Comparison of ENCODE assay signal across 11 mouse cellular contexts in the genomic region with DNA sequence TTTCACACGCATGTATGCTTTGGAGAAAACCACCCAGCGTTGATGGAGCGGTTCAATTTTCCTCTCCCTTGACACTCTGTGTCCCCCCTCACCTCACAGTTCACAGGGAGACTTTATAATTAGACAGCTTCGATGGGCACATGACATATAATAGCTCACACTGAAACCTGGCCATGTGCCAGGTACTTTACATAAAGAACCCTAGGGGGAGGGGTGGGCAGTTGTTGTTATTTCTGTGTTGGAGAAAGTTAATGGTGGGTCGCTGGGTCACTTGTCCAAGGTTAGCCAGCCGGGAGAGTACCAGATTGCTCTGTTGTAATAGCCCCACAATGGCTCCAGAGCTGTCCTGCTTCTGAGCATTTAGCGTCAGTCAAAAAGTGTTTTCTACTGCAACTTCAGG.
DNase-seq lines count a peak whose midpoint lies in the region; ATAC-seq and TF ChIP-seq lines count a peak whose summit lies in the region.
"Had no signal": no experiment of that assay in that cellular context is flagged by ENCODE, and none has a peak within 500 bp of the region (broad histone marks: within the 10 kb centered on the region; RNA-seq: fewer than 3 reads in every experiment).

No protein-coding gene starts in this region.

- H3K4me1 ChIP-seq in heart, embryonic 15.5 days (replicated peaks) = peaks cover 8% of the 10 kb centered on the region
- H3K4me1 ChIP-seq in heart, embryonic 11.5 days (ENCODE audit: control insufficient read depth, insufficient read depth, low read length) = no peaks in the 10 kb centered on the region
- no peaks in the 10 kb centered on the region for H3K4me1 ChIP-seq in embryonic facial prominence, embryonic 14.5 days (ENCODE audit: control insufficient read depth, insufficient read depth, low read length)
- 0 out of 2 replicates have a peak, but pooled peaks cover 4% of the 10 kb centered on the region for H3K4me1 ChIP-seq in kidney, embryonic 14.5 days (ENCODE audit: control insufficient read depth, insufficient read depth, low read length)
- H3K4me1 ChIP-seq: liver, embryonic 13.5 days; midbrain, embryonic 10.5 days; stomach, embryonic 15.5 days had no signal

- H3K4me3 ChIP-seq in heart, embryonic 15.5 days = no peak overlapping the region
- no peak overlapping the region for H3K4me3 ChIP-seq in heart, embryonic 11.5 days (ENCODE audit: low read depth, low read length)
- no peak overlapping the region for H3K4me3 ChIP-seq in embryonic facial prominence, embryonic 14.5 days (ENCODE audit: low read depth, low read length)
- H3K4me3 ChIP-seq in kidney, embryonic 14.5 days (ENCODE audit: low read length) = no peak overlapping the region
- no peak overlapping the region for H3K4me3 ChIP-seq in left cerebral cortex, adult 2 months
- H3K4me3 ChIP-seq: liver, embryonic 13.5 days; midbrain, embryonic 10.5 days; stomach, embryonic 15.5 days had no signal

- H3K36me3 ChIP-seq in heart, embryonic 15.5 days = no peaks in the 10 kb centered on the region
- H3K36me3 ChIP-seq in heart, embryonic 11.5 days (ENCODE audit: control insufficient read depth, insufficient read depth, low read length) = no peaks in the 10 kb centered on the region
- no peaks in the 10 kb centered on the region for H3K36me3 ChIP-seq in embryonic facial prominence, embryonic 14.5 days (ENCODE audit: control insufficient read depth, insufficient read depth, low read length)
- H3K36me3 ChIP-seq in kidney, embryonic 14.5 days (ENCODE audit: control insufficient read depth, insufficient read depth, low read length) = no peaks in the 10 kb centered on the region
- H3K36me3 ChIP-seq: liver, embryonic 13.5 days; midbrain, embryonic 10.5 days; stomach, embryonic 15.5 days had no signal

- H3K4me2 ChIP-seq in heart, embryonic 15.5 days = no peak overlapping the region
- H3K4me2 ChIP-seq in heart, embryonic 11.5 days = no peak overlapping the region
- no peak overlapping the region for H3K4me2 ChIP-seq in embryonic facial prominence, embryonic 14.5 days (ENCODE audit: low read depth, low read length)
- no peak overlapping the region for H3K4me2 ChIP-seq in kidney, embryonic 14.5 days (replicated peaks; ENCODE audit: low read depth, low read length)
- H3K4me2 ChIP-seq: liver, embryonic 13.5 days; stomach, embryonic 15.5 days had no signal

- H3K27me3 ChIP-seq in heart, embryonic 15.5 days = no peaks in the 10 kb centered on the region
- H3K27me3 ChIP-seq in heart, embryonic 11.5 days (ENCODE audit: control insufficient read depth, insufficient read depth, low read length) = no peaks in the 10 kb centered on the region
- no peaks in the 10 kb centered on the region for H3K27me3 ChIP-seq in embryonic facial prominence, embryonic 14.5 days (replicated peaks; ENCODE audit: control insufficient read depth, insufficient read depth, low read length)
- no peaks in the 10 kb centered on the region for H3K27me3 ChIP-seq in kidney, embryonic 14.5 days (ENCODE audit: control insufficient read depth, insufficient read depth, low read length)
- H3K27me3 ChIP-seq: liver, embryonic 13.5 days; stomach, embryonic 15.5 days had no signal

- TF ChIP-seq CTCF in left cerebral cortex, adult 2 months (IDR thresholded peaks at IDR 0.05) = no peak

- H3K9ac ChIP-seq in heart, embryonic 15.5 days = no peak overlapping the region
- H3K9ac ChIP-seq in heart, embryonic 11.5 days (ENCODE audit: low read depth, low read length) = no peak overlapping the region
- no peak overlapping the region for H3K9ac ChIP-seq in embryonic facial prominence, embryonic 14.5 days (ENCODE audit: low read depth, low read length)
- H3K9ac ChIP-seq in kidney, embryonic 14.5 days (ENCODE audit: low read depth, low read length) = no peak overlapping the region
- H3K9ac ChIP-seq: liver, embryonic 13.5 days; stomach, embryonic 15.5 days had no signal

- peak; percentile 34 for DNase-seq in NIH3T3 (ENCODE audit: low read depth)
- peak; percentile 48 for DNase-seq in embryonic facial prominence, embryonic 14.5 days (ENCODE audit: low spot score)
- DNase-seq in left cerebral cortex, adult 2 months (ENCODE audit: extremely low spot score in 1 of 2, low spot score in 2 of 2) = no peak
- DNase-seq: gastrocnemius, postnatal 10 days; liver, embryonic 13.5 days had no signal

- intact Hi-C loops in left cerebral cortex, adult 2 months (cut with DNase I) = no loop called here

- H3K9me3 ChIP-seq in heart, embryonic 15.5 days (replicated peaks) = no peaks in the 10 kb centered on the region
- peaks cover 2% of the 10 kb centered on the region; the same call in 1 of the 2 replicates for H3K9me3 ChIP-seq in heart, embryonic 11.5 days (replicated peaks; ENCODE audit: control insufficient read depth, low read length)
- H3K9me3 ChIP-seq in embryonic facial prominence, embryonic 14.5 days (ENCODE audit: control insufficient read depth, low read length) = peaks cover 11% of the 10 kb centered on the region
- H3K9me3 ChIP-seq in kidney, embryonic 14.5 days (ENCODE audit: control insufficient read depth, low read length) = peaks cover 7% of the 10 kb centered on the region
- H3K9me3 ChIP-seq: stomach, embryonic 15.5 days had no signal

- ATAC-seq in heart, embryonic 15.5 days (replicated peaks; ENCODE audit: insufficient number of reproducible peaks, insufficient read depth, low FRiP score, low read depth) = peak; percentile 74; the same call in 1 of the 2 replicates
- ATAC-seq in heart, embryonic 11.5 days (replicated peaks; ENCODE audit: insufficient number of reproducible peaks, low FRiP score, low TSS enrichment) = no peak
- ATAC-seq in embryonic facial prominence, embryonic 14.5 days (ENCODE audit: low read depth) = no peak
- ATAC-seq in kidney, embryonic 14.5 days (ENCODE audit: low FRiP score, low TSS enrichment) = peak; percentile 68
- no peak for ATAC-seq in erythroid progenitor cell, adult 5-6 weeks (replicated peaks; ENCODE audit: low FRiP score, poor library complexity, severe bottlenecking)

- 37% methylated on average over 7 of the region's 7 CpGs for WGBS in heart, embryonic 15.5 days
- 59% methylated on average over 7 of the region's 7 CpGs for WGBS in heart, embryonic 11.5 days (ENCODE audit: insufficient replicate concordance)
- 43% methylated on average over 7 of the region's 7 CpGs for WGBS in embryonic facial prominence, embryonic 14.5 days
- 9% methylated on average over 7 of the region's 7 CpGs for WGBS in kidney, embryonic 14.5 days

- peak overlapping the region; percentile 63 for H3K27ac ChIP-seq in heart, embryonic 15.5 days
- no peak overlapping the region for H3K27ac ChIP-seq in heart, embryonic 11.5 days (ENCODE audit: low read depth, low read length)
- no peak overlapping the region for H3K27ac ChIP-seq in embryonic facial prominence, embryonic 14.5 days (replicated peaks; ENCODE audit: low read depth, low read length)
- no peak overlapping the region for H3K27ac ChIP-seq in kidney, embryonic 14.5 days (ENCODE audit: low read depth, low read length)
- H3K27ac ChIP-seq in left cerebral cortex, adult 2 months = no peak overlapping the region
- H3K27ac ChIP-seq: liver, embryonic 13.5 days; midbrain, embryonic 10.5 days; stomach, embryonic 15.5 days had no signal

Comparison
In these comparisons a context has a peak if more than half of its experiments do, and no peak if none do; other contexts are left out.
1. ATAC-seq: peak in heart, embryonic 15.5 days (single experiment) and kidney, embryonic 14.5 days (single experiment); none in heart, embryonic 11.5 days (single experiment), embryonic facial prominence, embryonic 14.5 days (single experiment) and erythroid progenitor cell, adult 5-6 weeks (single experiment).
2. DNase-seq: peak in NIH3T3 (single experiment) and embryonic facial prominence, embryonic 14.5 days (single experiment); none in left cerebral cortex, adult 2 months (0 of 2).